Mouse (Mus musculus) heart, embryonic 11.5 days (tissue): ENCODE data around the gene Rps25. TPM values are rescaled to one million over a fixed set of nuclear protein-coding genes. Genes with fewer than 3 reads are reported as not detected.
"Not testable (repeated sequence)": the region's sequence is repeated elsewhere in the genome, so short reads cannot be mapped to it uniquely, and the experiment has no call there.

Experiments
- ATAC-seq: fragments of 200-750 bp; cut with Nextera tagmentation; replicated peaks from 2 replicates; pipeline ENCODE4 v1.8.0; 2017; ENCODE audit warnings: moderate library complexity; ENCODE audit not compliant: insufficient number of reproducible peaks, low FRiP score, low TSS enrichment
- H3K27ac ChIP-seq: fragments of 300-500 bp; sonication (generic); 2 replicates; pipeline ENCODE4 v1.5.1; 2014; ENCODE audit warnings: mild to moderate bottlenecking, low read depth, low read length
- H3K27me3 ChIP-seq: fragments of 300-500 bp; sonication (generic); 2 replicates; pipeline ENCODE4 v1.6.1; 2014; ENCODE audit warnings: mild to moderate bottlenecking, low read length, mixed read lengths; ENCODE audit not compliant: control insufficient read depth, insufficient read depth
- H3K36me3 ChIP-seq: fragments of 300-500 bp; sonication (generic); 2 replicates; pipeline ENCODE4 v1.6.1; 2014; ENCODE audit warnings: mild to moderate bottlenecking, low read length, moderate library complexity, mixed read lengths; ENCODE audit not compliant: control insufficient read depth, insufficient read depth
- H3K4me1 ChIP-seq: fragments of 300-500 bp; sonication (generic); 2 replicates; pipeline ENCODE4 v1.6.1; 2014; ENCODE audit warnings: low read length; ENCODE audit not compliant: control insufficient read depth, insufficient read depth
- H3K4me2 ChIP-seq: fragments of 300-500 bp; sonication (generic); 2 replicates; pipeline ENCODE4 v1.6.1; 2014; ENCODE audit warnings: mild to moderate bottlenecking, moderate library complexity
- H3K4me3 ChIP-seq: fragments of 300-500 bp; sonication (generic); 2 replicates; pipeline ENCODE4 v1.5.1; 2014; ENCODE audit warnings: low read depth, low read length
- H3K9ac ChIP-seq: fragments of 300-500 bp; sonication (generic); 2 replicates; pipeline ENCODE4 v1.6.1; 2014; ENCODE audit warnings: mild to moderate bottlenecking, low read depth, low read length, moderate library complexity
- H3K9me3 ChIP-seq: fragments of 300-500 bp; sonication (generic); replicated peaks from 2 replicates; pipeline ENCODE4 v1.6.1; 2016; ENCODE audit warnings: low read length; ENCODE audit not compliant: control insufficient read depth
- WGBS: fragments of 180-500 bp; shearing (Covaris S2); extraction: QIAGEN DNeasy Blood & Tissue Kit; methylation state at CpG from one replicate; pipeline ENCODE4 v1.1.7; 2014; ENCODE audit not compliant: insufficient replicate concordance; 5-methylcytosine and 5-hydroxymethylcytosine counted together
- polyA plus RNA-seq: library from polyadenylated mRNA; unstranded; fragments of >200 nt; fragmentation: Nextera tagmentation; extraction: Ambion mirVana; gene quantifications from 2 replicates; pipeline ENCODE4 v1.2.1, GENCODE M21; 2014

The Rps25 gene
- polyA plus RNA-seq, 1 experiment from 2014 or later = 1,582 TPM

DNA sequence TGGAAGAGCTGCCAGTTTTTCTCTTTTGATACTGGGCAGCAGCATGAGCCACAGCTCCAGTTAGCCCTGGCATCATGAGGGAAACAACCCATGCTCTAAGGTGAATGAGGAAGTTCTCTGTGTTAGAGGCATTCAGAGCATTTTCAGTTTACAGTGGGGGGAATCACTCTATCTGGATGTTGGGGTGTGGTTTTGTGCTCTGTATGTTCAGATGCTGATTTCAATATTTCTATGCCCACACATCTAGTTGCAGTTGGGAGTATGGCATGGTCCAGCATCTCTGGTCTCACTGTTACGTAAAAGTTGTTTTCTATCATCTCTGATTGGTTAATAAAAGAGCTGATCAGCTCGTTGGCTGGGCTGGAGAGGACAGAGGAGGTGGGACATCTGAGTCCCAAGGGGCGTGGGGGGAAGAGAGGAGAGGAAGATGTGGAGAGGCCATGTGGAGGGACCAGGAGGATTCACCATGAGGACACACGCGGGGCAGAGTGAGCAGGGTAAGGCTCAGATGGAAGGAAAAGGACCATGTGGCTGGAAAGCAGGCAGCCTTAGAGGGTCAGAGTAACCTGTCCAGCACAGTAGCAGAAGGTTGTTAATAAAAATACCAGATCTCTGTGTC is 13.4 kb downstream of the Rps25 start:
- no peaks in the 10 kb centered on the region for H3K27me3 ChIP-seq
- WGBS = 71% methylated on average over 5 of the region's 5 CpGs
- H3K36me3 ChIP-seq = no peaks in the 10 kb centered on the region
- no peak overlapping the region for H3K4me3 ChIP-seq
- no peak for ATAC-seq
- H3K9ac ChIP-seq = no peak overlapping the region
- no peak overlapping the region for H3K27ac ChIP-seq
- H3K9me3 ChIP-seq = no peaks in the 10 kb centered on the region
- peaks cover 5% of the 10 kb centered on the region for H3K4me1 ChIP-seq
- H3K4me2 ChIP-seq = no peak overlapping the region

DNA sequence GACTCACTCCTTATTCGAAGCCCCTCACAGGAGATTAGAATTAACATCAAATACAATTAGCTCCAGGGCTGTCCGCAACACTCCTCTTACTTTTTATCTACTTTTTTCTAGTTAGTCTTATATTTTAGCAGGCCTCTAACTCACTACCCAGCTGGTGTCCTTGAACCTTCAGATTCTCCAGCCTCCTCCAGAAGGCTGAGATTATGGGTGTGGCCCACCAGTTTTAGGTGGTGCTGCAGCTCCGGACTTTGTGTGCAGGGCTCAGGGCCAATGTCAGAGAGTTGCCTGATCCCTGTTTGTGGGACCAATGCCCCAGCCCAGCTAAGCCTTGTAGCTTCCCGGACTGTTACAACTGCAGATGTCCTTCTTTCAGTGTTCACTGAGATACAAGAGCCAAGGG is 16.6 kb downstream of the Rps25 start:
- Histone ChIP-seq H3K27ac (no peak overlapping the region), H3K36me3 (no peaks in the 10 kb centered on the region), H3K9me3 (no peaks in the 10 kb centered on the region), H3K4me2 (no peak overlapping the region), H3K4me1 (no peaks in the 10 kb centered on the region; the same call in 1 of the 2 replicates), H3K9ac (no peak overlapping the region), H3K4me3 (no peak overlapping the region), H3K27me3 (no peaks in the 10 kb centered on the region)
- 74% methylated on average over 4 of the region's 4 CpGs for WGBS
- no peak for ATAC-seq

DNA sequence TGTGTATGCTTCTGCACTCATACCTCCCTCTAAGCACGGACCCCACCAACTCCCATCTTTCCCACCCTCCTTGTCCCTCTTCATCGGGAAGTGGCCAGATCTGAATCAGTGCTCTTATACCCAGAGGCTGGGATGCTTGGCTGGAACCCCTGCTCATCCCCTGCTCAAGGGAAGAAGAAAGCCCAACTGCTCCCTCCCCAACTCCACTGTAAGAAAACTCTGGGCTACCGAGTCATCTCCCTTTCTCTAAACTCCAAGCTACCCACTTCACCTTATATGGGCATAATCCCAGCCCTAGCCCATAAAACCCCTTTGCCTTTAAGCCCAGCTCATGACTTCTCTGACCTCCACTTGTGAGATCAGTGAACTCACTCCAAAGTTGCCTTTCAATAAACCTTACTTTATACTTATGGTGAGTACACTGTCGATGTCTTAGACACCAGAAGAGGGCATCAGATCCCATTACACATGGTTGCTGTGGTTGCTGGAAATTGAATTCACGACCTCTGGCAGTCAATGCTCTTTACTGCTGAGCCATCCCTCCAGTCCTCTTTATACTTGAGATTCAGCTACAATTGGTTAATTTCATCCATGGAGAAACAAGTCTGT is 25.7 kb downstream of the Rps25 start:
- H3K27ac ChIP-seq = no peak overlapping the region
- 38% methylated on average over 5 of the region's 5 CpGs for WGBS
- H3K36me3 ChIP-seq = no peaks in the 10 kb centered on the region
- no peak overlapping the region for H3K9ac ChIP-seq
- H3K4me1 ChIP-seq = no peaks in the 10 kb centered on the region
- no peaks in the 10 kb centered on the region for H3K27me3 ChIP-seq
- ATAC-seq = no peak
- no peak overlapping the region for H3K4me3 ChIP-seq
- no peak overlapping the region for H3K4me2 ChIP-seq
- H3K9me3 ChIP-seq = no peaks in the 10 kb centered on the region

DNA sequence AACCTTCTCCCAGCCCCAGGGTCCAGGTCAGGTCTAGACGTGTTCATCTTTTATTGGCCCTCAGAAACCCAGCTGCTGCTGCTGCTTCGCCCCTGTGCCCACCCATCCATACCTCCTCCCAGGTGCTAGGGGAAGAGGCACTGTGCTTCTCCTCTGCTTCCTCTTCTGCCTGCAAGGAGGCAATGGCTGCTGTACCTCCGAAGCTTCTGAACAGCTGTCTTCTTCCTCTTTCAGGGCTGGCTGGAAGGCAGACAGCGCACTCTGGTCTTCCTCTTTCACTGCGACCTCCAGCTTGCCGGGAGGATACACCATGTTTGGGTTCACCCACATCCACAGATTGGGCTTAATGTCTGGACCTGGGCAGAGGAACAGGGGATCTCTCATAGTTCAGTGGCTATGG is 28.8 kb downstream of the Rps25 start:
- H3K4me3 ChIP-seq = no peak overlapping the region
- H3K36me3 ChIP-seq = no peaks in the 10 kb centered on the region
- H3K27ac ChIP-seq = no peak overlapping the region
- ATAC-seq = no peak
- 73% methylated on average over 6 of the region's 6 CpGs for WGBS
- H3K27me3 ChIP-seq = no peaks in the 10 kb centered on the region
- no peaks in the 10 kb centered on the region for H3K4me1 ChIP-seq
- no peaks in the 10 kb centered on the region for H3K9me3 ChIP-seq
- no peak overlapping the region for H3K4me2 ChIP-seq
- H3K9ac ChIP-seq = no peak overlapping the region

DNA sequence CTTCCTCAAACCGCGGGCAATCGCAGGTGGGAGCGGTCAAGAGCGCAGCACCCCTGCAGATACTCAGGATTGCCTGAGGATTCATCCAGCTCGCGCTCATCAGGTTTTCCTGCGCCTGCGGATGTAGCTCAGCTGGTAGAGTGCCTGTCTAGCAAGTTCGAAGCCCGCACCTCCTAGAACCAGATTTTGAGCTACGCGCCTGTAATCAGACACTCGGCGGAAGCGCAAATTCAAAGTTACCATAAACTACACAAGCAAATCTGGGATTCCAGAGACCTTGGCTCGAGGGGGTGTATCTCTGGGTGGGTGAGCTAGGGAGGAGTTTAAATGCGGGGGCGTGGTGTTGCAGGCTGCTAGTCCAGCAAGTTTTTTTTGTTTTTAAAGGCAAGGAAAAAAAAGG is 34.0 kb downstream of the Rps25 start, which contains the start of gene Foxr1:
TSS of gene Foxr1 (minus strand) at position 176 of the 400 bp plus-strand sequence.
- H3K36me3 ChIP-seq = no peaks in the 10 kb centered on the region
- H3K27ac ChIP-seq = no peak within 1 kb of the TSS
- H3K4me1 ChIP-seq = no peaks in the 10 kb centered on the region
- no peak for ATAC-seq
- no peak within 1 kb of the TSS for H3K9ac ChIP-seq
- H3K9me3 ChIP-seq = no peaks in the 10 kb centered on the region
- no peaks in the 10 kb centered on the region for H3K27me3 ChIP-seq
- no peak within 1 kb of the TSS; the same call in 1 of the 2 replicates for H3K4me2 ChIP-seq
- 58% methylated on average over 19 of the region's 19 CpGs for WGBS
- H3K4me3 ChIP-seq = no peak within 1 kb of the TSS

DNA sequence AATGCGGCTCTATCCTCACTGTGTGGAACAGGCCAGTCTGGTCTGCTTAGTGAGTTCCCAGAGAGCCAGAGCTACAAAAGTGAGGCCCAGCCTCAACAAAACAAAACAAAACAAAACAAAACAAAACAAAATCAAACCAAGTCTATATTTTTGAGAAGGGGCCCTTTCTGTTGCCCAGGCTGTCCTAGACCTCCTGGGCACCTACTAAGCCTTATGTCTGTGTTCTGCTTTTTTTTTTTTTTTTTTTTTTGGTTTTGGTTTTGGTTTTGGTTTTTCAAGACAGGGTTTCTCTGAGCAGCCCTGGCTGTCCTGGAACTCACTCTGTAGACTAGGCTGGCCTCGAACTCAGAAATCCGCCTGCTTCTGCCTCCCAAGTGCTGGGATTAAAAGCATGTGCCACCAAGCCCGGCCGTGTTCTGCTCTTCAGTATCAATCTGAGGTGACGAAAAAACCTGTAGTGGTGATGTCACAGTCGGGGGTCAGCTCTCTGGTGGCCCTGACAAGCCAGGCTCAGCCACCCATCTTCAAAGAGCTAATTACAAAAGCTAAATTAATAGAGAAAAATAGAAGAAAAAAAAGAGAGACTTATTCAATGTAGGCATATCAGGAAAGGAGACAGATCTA is 37.6 kb downstream of the Rps25 start:
- not testable (repeated sequence) for H3K4me1 ChIP-seq, ATAC-seq
- WGBS = 71% methylated on average over 7 of the region's 7 CpGs

DNA sequence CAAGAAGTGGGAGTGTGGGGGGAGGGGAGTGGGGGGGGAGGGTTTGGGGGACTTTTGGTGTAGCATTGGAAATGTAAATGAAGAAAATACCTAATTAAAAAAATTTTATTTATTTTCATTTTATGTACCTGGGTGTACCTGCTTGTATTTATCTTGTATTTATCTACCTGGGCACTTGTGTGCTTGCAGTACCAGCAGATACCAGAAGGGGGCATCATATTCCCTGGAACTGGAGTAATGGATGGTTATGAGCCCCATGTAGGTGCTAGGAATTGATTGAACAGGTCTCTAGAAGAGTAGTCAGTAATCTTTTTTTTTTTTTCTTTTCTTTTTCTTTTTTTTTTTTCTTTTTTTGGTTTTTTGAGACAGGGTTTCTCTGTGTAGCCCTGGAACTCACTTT is 43.4 kb downstream of the Rps25 start:
- no peaks in the 10 kb centered on the region for H3K36me3 ChIP-seq
- no peak overlapping the region for H3K9ac ChIP-seq
- ATAC-seq = no peak
- no peak overlapping the region for H3K4me3 ChIP-seq
- 0 out of 2 replicates have a peak, but pooled peaks cover 2% of the 10 kb centered on the region for H3K4me1 ChIP-seq
- no peak overlapping the region for H3K27ac ChIP-seq
- H3K9me3 ChIP-seq = no peaks in the 10 kb centered on the region
- peaks cover 18% of the 10 kb centered on the region for H3K27me3 ChIP-seq
- no peak overlapping the region for H3K4me2 ChIP-seq

More for the DNA sequence above, 37.6 kb downstream of the Rps25 start:
- not testable (repeated sequence) for H3K9me3 ChIP-seq, H3K27ac ChIP-seq, H3K27me3 ChIP-seq, H3K9ac ChIP-seq, H3K4me2 ChIP-seq, H3K4me3 ChIP-seq, H3K36me3 ChIP-seq

DNA sequence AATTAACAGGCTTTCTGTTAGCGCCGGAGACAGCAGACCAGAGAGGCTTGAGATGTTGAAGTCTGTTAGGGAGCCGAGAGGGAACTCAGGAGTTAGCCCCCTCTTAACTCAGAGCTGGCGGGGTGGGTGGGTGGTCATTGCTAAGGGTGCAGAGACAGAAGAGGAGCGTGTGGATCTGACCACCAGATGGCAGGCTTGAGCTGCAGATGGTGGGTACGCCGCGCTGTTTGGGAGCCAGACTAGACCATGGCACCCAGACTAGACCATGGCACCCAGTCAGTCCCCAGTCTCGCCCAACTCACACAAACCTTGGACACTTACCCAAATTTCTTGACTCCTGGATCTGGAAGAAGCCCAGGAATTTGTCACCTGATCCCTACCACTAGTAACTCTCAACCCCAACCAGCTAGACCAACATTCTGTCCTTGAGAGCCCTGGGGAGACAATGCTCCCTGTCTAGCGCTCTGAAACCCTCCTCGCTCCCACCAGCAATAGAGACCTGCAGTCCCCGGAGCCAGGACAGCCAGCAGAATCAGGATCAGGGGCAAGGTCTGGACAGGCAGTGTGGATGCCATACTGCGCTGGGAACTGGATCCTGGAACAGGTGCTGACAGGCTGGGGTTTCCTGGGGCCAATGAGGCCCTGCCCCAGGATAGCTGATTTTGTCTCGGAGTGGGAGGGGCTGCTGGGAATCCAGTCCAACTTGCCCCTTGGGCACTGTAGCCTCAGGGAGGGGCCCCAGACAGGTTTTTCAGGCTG is 47.4 kb downstream of the Rps25 start:
- peak; percentile 80 for ATAC-seq
- Histone ChIP-seq H3K9me3 (no peaks in the 10 kb centered on the region), H3K27me3 (peaks cover 40% of the 10 kb centered on the region), H3K36me3 (no peaks in the 10 kb centered on the region), H3K27ac (no peak overlapping the region), H3K4me2 (peak overlapping the region; percentile 38), H3K4me3 (no peak overlapping the region), H3K4me1 (0 out of 2 replicates have a peak, but pooled peaks cover 2% of the 10 kb centered on the region), H3K9ac (0 out of 2 replicates have a peak overlapping the region, but pooled peaks have one; percentile 28)
- 7% methylated on average over 14 of the region's 14 CpGs for WGBS
